Mouse (Mus musculus) cerebellum, adult 2 months (tissue): ENCODE data around the gene Foxn2. TPM values are rescaled to one million over a fixed set of nuclear protein-coding genes. Genes with fewer than 3 reads are reported as not detected.
A peak's percentile ranks its signal among the peaks of the same experiment; 100 is the strongest.

Source experiments
- DNase-seq, 2 experiments: peaks; one replicate each; pipeline ENCODE4 v3.0.0; 2021
- H3K27ac ChIP-seq: fragments of 200-500 bp; 2 replicates; pipeline ENCODE4 v1.5.1; 2012; ENCODE audit warnings: low read length, control low read depth, inconsistent platforms; ENCODE audit not compliant: insufficient read depth
- H3K27me3 ChIP-seq: fragments of 200-500 bp; 2 replicates; pipeline ENCODE4 v1.6.1; 2012; ENCODE audit warnings: inconsistent platforms, mild to moderate bottlenecking, low read length, moderate library complexity; ENCODE audit not compliant: control insufficient read depth, insufficient read depth
- H3K4me1 ChIP-seq: fragments of 200-500 bp; 2 replicates; pipeline ENCODE4 v1.6.1; 2011; ENCODE audit warnings: low read length; ENCODE audit not compliant: control insufficient read depth, insufficient read depth
- H3K4me3 ChIP-seq: fragments of 200-500 bp; replicated peaks from 2 replicates; pipeline ENCODE3; 2011; ENCODE audit warnings: mild to moderate bottlenecking, low read depth, low read length, control low read depth; ENCODE audit not compliant: insufficient read depth
- CTCF ChIP-seq: fragments of 200-500 bp; IDR thresholded peaks from 2 replicates; pipeline ENCODE4 v1.5.1; 2011; ENCODE audit warnings: low read depth, mild to moderate bottlenecking, control low read depth, low read length, moderate library complexity, borderline replicate concordance; ENCODE audit not compliant: insufficient read depth
- POLR2A ChIP-seq: fragments of 200-500 bp; IDR thresholded peaks from 2 replicates; pipeline ENCODE4 v1.6.1; 2011; ENCODE audit warnings: low read length, control low read depth, borderline replicate concordance; ENCODE audit not compliant: insufficient read depth
- WGBS: fragments of 180-500 bp; shearing (Covaris S2); methylation state at CpG from one replicate; pipeline ENCODE4 v1.1.7; 2018; 5-methylcytosine and 5-hydroxymethylcytosine counted together
- polyA plus RNA-seq: library from polyadenylated mRNA; depleted of rRNA; stranded (reverse); fragments of >200 nt; gene quantifications from 2 replicates; pipeline ENCODE4 v1.2.3, GENCODE M21; 2012; rRNA removed

The Foxn2 gene
- polyA plus RNA-seq: 20.1 and 21.5 TPM in 2 replicates

- Histone ChIP-seq H3K27me3 (no peaks in the 10 kb centered on the region), H3K27ac (peak within 1 kb of the TSS; percentile 84), H3K4me1 (no peaks in the 10 kb centered on the region; the same call in 1 of the 2 replicates), H3K4me3 (peak within 1 kb of the TSS; percentile 82)
- WGBS: under 1% methylated on average over 68 of the region's 93 CpGs
- peak; percentile 73 for TF ChIP-seq POLR2A
- no peak for TF ChIP-seq CTCF
- DNase-seq: peak; percentile 95
Observed at GRCm38 (mm10) chr17:88440285-88441000, at the start of gene Foxn2. TSS of gene Foxn2 (plus strand) at chr17:88440711.

GRCm38 (mm10) chr17:88397501-88397900 is 43.0 kb upstream of the Foxn2 start:
- TF ChIP-seq CTCF (no peak), POLR2A (no peak)
- WGBS: 97% methylated on average over 6 of the region's 6 CpGs
- Histone ChIP-seq H3K27me3 (no peaks in the 10 kb centered on the region), H3K27ac (no peak overlapping the region), H3K4me1 (peaks cover 14% of the 10 kb centered on the region), H3K4me3 (no peak overlapping the region)
- peak in 1 of 2 experiments; percentile 9 for DNase-seq

- DNase-seq: no peak
- Histone ChIP-seq H3K27ac (no peak overlapping the region), H3K4me1 (peaks cover 17% of the 10 kb centered on the region), H3K4me3 (no peak overlapping the region), H3K27me3 (no peaks in the 10 kb centered on the region)
- WGBS: 95% methylated on average over 6 of the region's 6 CpGs
- TF ChIP-seq CTCF: no peak
- no peak for TF ChIP-seq POLR2A
Observed at GRCm38 (mm10) chr17:88398090-88398489, 42.4 kb upstream of the Foxn2 start.

- TF ChIP-seq POLR2A (no peak), CTCF (no peak)
- H3K4me1 ChIP-seq: peaks cover 21% of the 10 kb centered on the region
- H3K27ac ChIP-seq: peak overlapping the region; percentile 48
- no peak overlapping the region for H3K4me3 ChIP-seq
- WGBS: 73% methylated on average over 4 of the region's 4 CpGs
- DNase-seq: peak; percentile 55 to 66
- H3K27me3 ChIP-seq: no peaks in the 10 kb centered on the region
Observed at GRCm38 (mm10) chr17:88398854-88399253, 41.7 kb upstream of the Foxn2 start.

GRCm38 (mm10) chr17:88400122-88400521 is 40.4 kb upstream of the Foxn2 start:
- 6% methylated on average over 6 of the region's 6 CpGs for WGBS
- Histone ChIP-seq H3K27me3 (no peaks in the 10 kb centered on the region), H3K4me3 (no peak overlapping the region), H3K4me1 (peaks cover 21% of the 10 kb centered on the region), H3K27ac (peak overlapping the region; percentile 89; the same call in 1 of the 2 replicates)
- TF ChIP-seq POLR2A (peak; percentile 32; the same call in 1 of the 2 replicates), CTCF (no peak)
- DNase-seq: peak; percentile 70 to 87

- WGBS: 15% methylated on average over 15 of the region's 15 CpGs
- Histone ChIP-seq H3K27ac (peak overlapping the region; percentile 89), H3K4me1 (peaks cover 21% of the 10 kb centered on the region), H3K4me3 (no peak overlapping the region), H3K27me3 (no peaks in the 10 kb centered on the region)
- TF ChIP-seq CTCF (peak; percentile 41), POLR2A (no peak)
- peak; percentile 82 to 90 for DNase-seq
Observed at GRCm38 (mm10) chr17:88400702-88401475, 39.6 kb upstream of the Foxn2 start.

GRCm38 (mm10) chr17:88403269-88403668 is 37.2 kb upstream of the Foxn2 start:
- 57% methylated on average over 6 of the region's 6 CpGs for WGBS
- H3K27ac ChIP-seq: peak overlapping the region; percentile 39
- no peak overlapping the region for H3K4me3 ChIP-seq
- TF ChIP-seq POLR2A (no peak), CTCF (no peak)
- peaks cover 21% of the 10 kb centered on the region for H3K4me1 ChIP-seq
- no peaks in the 10 kb centered on the region for H3K27me3 ChIP-seq
- DNase-seq: no peak

- TF ChIP-seq CTCF (no peak), POLR2A (no peak)
- DNase-seq: peak in 1 of 2 experiments; percentile 4
- Histone ChIP-seq H3K27ac (no peak overlapping the region), H3K27me3 (no peaks in the 10 kb centered on the region), H3K4me3 (no peak overlapping the region), H3K4me1 (peaks cover 14% of the 10 kb centered on the region)
- WGBS: 71% methylated on average over 6 of the region's 6 CpGs
Observed at GRCm38 (mm10) chr17:88404471-88404870, 36.0 kb upstream of the Foxn2 start.
